Mouse (Mus musculus) left cerebral cortex, adult 18-20 months (tissue): ENCODE results near the gene Vmn2r19. TPM values are rescaled to one million over a fixed set of nuclear protein-coding genes. Genes with fewer than 3 reads are reported as not detected.
"Not testable (repeated sequence)": the region's sequence is repeated elsewhere in the genome, so short reads cannot be mapped to it uniquely, and the experiment has no call there.

Experiments
- DNase-seq, 2 experiments: peaks; one replicate each; pipeline ENCODE4 v3.0.0; 2021 to 2022; ENCODE audit warnings: low spot score in 2 of 2, mixed read lengths in 1 of 2
- long read RNA-seq, 2 experiments: library from polyadenylated mRNA; stranded (forward); transcript quantifications; one replicate each; pipeline ENCODE4 v2.0.0; 2021
- total RNA-seq, 2 experiments: library from RNA; stranded (reverse); gene quantifications; 2 replicates each; pipeline ENCODE4 v1.2.3; 2021

Vmn2r19 gene
- not detected for total RNA-seq
- long read RNA-seq, experiment 1: 0 reads
- long read RNA-seq, experiment 2: 0 reads

GRCm38 (mm10) chr6:123308033-123308432 is at the start of gene Vmn2r19:
TSS of gene Vmn2r19 (plus strand) at chr6:123308333.
- no peak for DNase-seq

GRCm38 (mm10) chr6:123258946-123259345 is 49.2 kb upstream of the Vmn2r19 start:
- no peak for DNase-seq

DNA sequence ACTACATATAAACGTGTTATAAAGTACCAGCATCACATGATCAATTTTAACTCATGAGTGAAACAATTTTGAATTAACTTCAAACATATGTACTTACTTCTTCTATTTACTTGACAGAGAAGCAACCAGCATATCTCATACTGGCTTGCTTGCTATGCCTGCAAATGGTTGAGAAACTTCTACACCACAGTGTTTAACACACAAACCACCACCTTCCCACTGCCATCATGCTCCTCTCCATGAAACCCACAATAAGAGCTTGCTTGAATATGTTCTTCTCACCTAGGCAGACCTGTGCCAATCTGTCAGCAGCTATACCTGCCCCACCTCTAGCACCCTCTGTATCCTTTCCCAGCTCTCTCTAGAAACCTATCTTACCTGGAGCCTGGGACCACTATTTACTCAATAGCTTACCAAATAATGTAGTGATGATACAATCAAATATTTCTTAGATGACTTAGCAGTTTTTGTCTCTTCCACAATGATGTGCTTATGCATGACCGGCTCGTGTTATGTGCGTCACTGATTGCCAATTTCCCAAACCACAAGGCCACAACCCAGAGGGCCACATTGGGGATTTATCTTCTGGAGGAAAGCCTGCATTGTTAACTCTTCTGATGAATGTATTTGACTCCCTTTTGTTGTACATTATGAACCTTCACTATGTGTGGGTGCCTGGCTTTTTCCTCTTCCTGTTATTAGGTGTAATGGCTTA is 48.1 kb upstream of the Vmn2r19 start:
- DNase-seq: no peak

GRCm38 (mm10) chr6:123260868-123261267 is 47.3 kb upstream of the Vmn2r19 start:
- no peak for DNase-seq

GRCm38 (mm10) chr6:123261555-123262161 is 46.5 kb upstream of the Vmn2r19 start, which contains the start of gene Clec4d:
TSS of gene Clec4d (plus strand) at chr6:123262111.
- no peak for DNase-seq

GRCm38 (mm10) chr6:123264194-123264593 is 43.9 kb upstream of the Vmn2r19 start:
- no peak for DNase-seq

- DNase-seq: no peak
Observed at GRCm38 (mm10) chr6:123265809-123266208, 42.3 kb upstream of the Vmn2r19 start.

- DNase-seq: no peak
Observed at GRCm38 (mm10) chr6:123266945-123267344, 41.2 kb upstream of the Vmn2r19 start.

DNA sequence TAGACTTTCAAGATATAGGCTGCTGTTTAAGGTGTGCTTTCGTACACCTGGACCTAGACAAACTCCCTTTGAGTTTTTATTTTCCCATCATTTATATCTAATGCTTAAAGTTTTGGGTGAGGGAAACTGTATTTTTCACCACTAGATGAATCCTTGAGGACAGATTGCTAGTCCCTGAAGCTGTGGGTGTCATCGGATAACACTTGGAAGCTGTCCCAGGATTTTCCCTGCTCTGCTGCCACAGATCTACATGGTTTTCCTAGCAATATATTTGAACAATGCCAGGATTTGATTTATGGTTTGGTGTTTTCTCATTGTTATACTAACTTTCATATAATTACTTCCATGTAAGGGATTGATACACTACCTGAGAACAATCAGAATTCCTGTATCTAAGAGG is 28.7 kb upstream of the Vmn2r19 start:
- peak; percentile 6 to 11 for DNase-seq

DNA sequence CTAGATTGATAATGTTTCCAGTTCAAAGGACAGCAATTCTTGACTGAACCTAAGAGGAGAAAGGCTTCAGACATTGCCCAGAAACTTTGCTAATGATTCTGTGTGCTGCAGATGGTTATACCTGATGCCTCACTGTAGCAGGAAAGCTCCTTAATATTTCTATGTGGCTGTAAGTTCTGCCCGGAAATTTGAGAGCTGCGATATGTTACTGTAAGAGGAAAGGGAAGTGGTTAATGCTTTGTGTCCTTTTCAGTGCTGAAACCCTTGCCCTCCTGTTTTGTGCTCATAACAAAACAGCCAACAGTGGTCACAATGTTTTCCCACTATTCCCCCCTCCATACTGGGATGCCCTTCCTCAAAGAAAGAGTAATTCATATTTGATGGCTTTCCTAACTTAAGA is 21.8 kb upstream of the Vmn2r19 start:
- no peak for DNase-seq

GRCm38 (mm10) chr6:123288931-123289330 is 19.2 kb upstream of the Vmn2r19 start:
- DNase-seq: no peak

GRCm38 (mm10) chr6:123289753-123290152 is 18.4 kb upstream of the Vmn2r19 start, which contains the start of gene Clec4e:
TSS of gene Clec4e (minus strand) at chr6:123289870.
- DNase-seq: no peak

DNA sequence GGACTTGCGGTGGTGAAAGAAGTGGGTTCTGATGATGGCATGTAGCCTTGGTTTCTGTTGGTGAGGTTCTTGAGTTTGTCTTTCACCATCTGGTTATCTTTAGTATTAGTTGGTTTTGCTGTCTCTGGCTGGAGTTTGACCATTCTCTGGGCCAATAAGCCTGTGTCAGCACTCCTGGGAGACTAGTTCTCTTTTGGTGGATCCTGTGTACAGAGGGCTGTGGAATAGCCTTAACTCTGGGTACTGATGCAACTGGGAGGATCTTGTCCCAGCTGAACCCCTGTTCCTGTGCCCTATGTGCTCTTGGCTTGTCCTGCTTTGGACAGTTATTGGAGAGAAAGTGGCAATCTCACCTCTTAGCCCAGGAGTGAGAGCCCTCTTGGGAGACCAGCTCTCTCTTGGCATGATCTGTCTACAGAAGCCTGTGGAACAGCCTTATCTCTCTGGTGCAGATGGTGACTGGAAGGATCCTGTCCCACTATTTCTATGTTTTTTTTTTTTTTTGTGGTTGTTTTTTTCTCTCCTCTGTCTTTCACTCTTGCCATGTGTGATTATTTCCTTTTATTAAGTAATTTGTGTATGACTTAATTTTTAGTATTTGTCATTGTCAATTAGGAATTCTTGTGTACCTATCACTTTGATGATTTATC is 15.3 kb upstream of the Vmn2r19 start:
- DNase-seq: no peak

DNA sequence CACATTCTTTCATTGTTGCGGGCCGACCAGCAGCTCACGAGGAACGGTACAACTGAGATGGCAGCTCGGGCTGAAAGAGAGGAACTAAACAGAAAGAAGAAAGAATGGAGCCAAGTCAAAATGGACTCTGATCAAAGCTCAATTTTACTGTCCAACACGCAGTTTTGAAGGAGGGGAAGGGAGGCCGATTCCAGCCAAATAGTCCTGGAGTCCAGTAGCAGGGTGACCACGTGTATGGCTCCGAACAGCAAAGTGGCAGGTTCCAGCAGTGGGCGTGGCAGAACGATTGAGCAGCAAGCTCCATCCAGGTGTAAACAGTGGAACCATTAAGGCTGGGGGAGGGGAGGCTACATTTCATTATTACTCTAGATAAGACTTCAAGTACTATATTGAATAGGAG is 14.6 kb upstream of the Vmn2r19 start:
- not testable (repeated sequence) for DNase-seq

- no peak for DNase-seq
Observed at GRCm38 (mm10) chr6:123296687-123297086, 11.4 kb upstream of the Vmn2r19 start.

- not testable (repeated sequence) for DNase-seq
Observed at GRCm38 (mm10) chr6:123306315-123306714, 1.8 kb upstream of the Vmn2r19 start.

DNA sequence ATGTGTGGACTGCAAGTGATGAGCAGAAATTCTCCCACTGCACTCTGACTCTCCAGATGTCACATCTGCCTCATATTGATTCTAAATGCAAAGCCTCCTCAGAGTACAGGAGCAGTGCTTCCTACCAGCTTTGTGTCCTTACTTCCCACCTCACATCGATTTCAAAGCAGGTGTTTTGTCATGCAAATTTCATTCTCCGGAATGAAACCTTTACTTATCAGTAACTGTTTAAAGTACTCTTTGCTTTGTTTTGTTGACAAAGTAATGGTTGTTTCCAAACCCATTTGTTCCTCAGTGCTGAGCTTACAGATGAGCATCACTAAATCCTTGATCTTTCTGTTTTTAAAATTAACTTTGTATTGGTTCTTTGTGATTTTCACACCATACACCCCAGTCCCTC is 24.4 kb downstream of the Vmn2r19 start:
- no peak for DNase-seq

DNA sequence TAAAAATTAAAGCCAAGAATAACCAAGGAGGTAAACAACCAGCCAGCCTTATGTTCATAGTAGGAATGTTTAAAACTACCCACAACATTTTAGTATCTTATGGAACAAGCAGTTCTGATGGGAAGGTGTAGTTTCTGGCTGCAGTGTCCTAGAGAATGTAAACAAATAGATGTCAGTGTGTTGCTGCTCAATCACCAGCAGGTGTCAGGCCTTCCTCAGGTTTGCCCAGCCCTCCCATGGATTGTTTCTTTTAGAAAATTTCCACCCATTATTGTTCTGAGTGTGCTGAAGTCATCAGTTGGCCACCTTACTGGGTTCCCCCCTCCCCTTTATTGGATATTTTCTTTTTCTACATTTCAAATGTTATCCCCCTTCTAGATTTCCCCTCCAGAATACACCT is 32.0 kb downstream of the Vmn2r19 start:
- DNase-seq: peak; percentile 2 to 4

DNA sequence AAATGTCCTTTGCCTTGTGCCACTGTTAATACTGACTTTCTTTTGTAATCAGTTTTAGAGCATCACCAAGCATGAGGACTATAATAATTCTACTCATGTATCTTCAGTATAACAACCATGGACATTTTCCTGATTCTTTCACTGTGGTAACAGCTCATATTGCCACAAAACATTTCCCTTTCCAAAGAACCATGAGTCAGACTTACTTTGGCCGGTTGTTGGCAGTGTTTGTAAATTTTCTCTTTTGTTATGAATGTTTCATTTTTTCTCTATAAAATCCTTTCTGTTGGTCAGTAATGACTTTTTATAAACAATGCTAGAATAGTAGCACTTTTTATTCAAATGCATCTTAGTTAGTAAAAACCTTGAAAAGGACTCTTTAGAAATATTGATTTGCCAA is 38.0 kb downstream of the Vmn2r19 start:
- no peak for DNase-seq
